Mouse (Mus musculus) forebrain, embryonic 13.5 days (tissue): ENCODE results near the gene Rps13. TPM values are rescaled to one million over a fixed set of nuclear protein-coding genes. Genes with fewer than 3 reads are reported as not detected.
A peak's percentile ranks its signal among the peaks of the same experiment; 100 is the strongest.
"Not testable (repeated sequence)": the region's sequence is repeated elsewhere in the genome, so short reads cannot be mapped to it uniquely, and the experiment has no call there.

Experiments used
- ATAC-seq: fragments of 200-750 bp; cut with Nextera tagmentation; 2 replicates; pipeline ENCODE4 v1.8.0; 2017
- H3K27ac ChIP-seq: fragments of 300-500 bp; sonication (generic); 2 replicates; pipeline ENCODE4 v1.5.1; 2015; ENCODE audit warnings: inconsistent platforms, mild to moderate bottlenecking, moderate library complexity
- H3K27me3 ChIP-seq: fragments of 300-500 bp; sonication (generic); 2 replicates; pipeline ENCODE4 v1.6.1; 2015; ENCODE audit warnings: mild to moderate bottlenecking, inconsistent platforms
- H3K36me3 ChIP-seq: fragments of 300-500 bp; sonication (generic); 2 replicates; pipeline ENCODE4 v1.6.1; 2015; ENCODE audit warnings: mild to moderate bottlenecking, inconsistent platforms; ENCODE audit not compliant: poor library complexity, severe bottlenecking
- H3K4me1 ChIP-seq: fragments of 300-500 bp; sonication (generic); 2 replicates; pipeline ENCODE4 v1.6.1; 2015; ENCODE audit warnings: inconsistent platforms
- H3K4me2 ChIP-seq: fragments of 300-500 bp; sonication (generic); 2 replicates; pipeline ENCODE4 v1.6.1; 2015; ENCODE audit warnings: inconsistent platforms, mild to moderate bottlenecking, moderate library complexity
- H3K4me3 ChIP-seq: fragments of 300-500 bp; sonication (generic); 2 replicates; pipeline ENCODE4 v1.5.1; 2015; ENCODE audit warnings: mild to moderate bottlenecking, inconsistent platforms
- H3K9ac ChIP-seq: fragments of 300-500 bp; sonication (generic); 2 replicates; pipeline ENCODE4 v1.6.1; 2015; ENCODE audit warnings: mild to moderate bottlenecking, inconsistent platforms
- H3K9me3 ChIP-seq: fragments of 300-500 bp; sonication (generic); replicated peaks from 2 replicates; pipeline ENCODE4 v1.6.1; 2016; ENCODE audit warnings: inconsistent platforms
- WGBS: fragments of 180-500 bp; shearing (Covaris S2); methylation state at CpG from one replicate; pipeline ENCODE4 v1.1.7; 2015; 5-methylcytosine and 5-hydroxymethylcytosine counted together
- polyA plus RNA-seq: library from polyadenylated mRNA; unstranded; fragments of >200 nt; fragmentation: Nextera tagmentation; extraction: Ambion mirVana; gene quantifications from 2 replicates; pipeline ENCODE4 v1.2.1, GENCODE M21; 2015

Rps13 gene
- polyA plus RNA-seq: 673 and 704 TPM in 2 replicates

- peak; percentile 100 for ATAC-seq
- no peaks in the 10 kb centered on the region for H3K9me3 ChIP-seq
- WGBS: under 1% methylated on average over 78 of the region's 78 CpGs
Observed at GRCm38 (mm10) chr7:116333713-116334668, at the start of gene Rps13. Gene Rps13, minus strand, starts transcription at chr7:116334195.

GRCm38 (mm10) chr7:116379181-116379580 lies 45.2 kb upstream of the Rps13 start:
- not testable (repeated sequence) for H3K27me3 ChIP-seq, H3K4me3 ChIP-seq, H3K9ac ChIP-seq, H3K4me1 ChIP-seq, H3K9me3 ChIP-seq, ATAC-seq, H3K4me2 ChIP-seq, H3K27ac ChIP-seq
- WGBS: 95% methylated on average over 6 of the region's 6 CpGs
- H3K36me3 ChIP-seq: peaks cover 29% of the 10 kb centered on the region

More at GRCm38 (mm10) chr7:116333713-116334668, at the start of gene Rps13:
- Histone ChIP-seq H3K9ac (peak within 1 kb of the TSS; percentile 97), H3K4me1 (peaks cover 17% of the 10 kb centered on the region), H3K36me3 (peaks cover 39% of the 10 kb centered on the region), H3K4me2 (peak within 1 kb of the TSS; percentile 75), H3K4me3 (peak within 1 kb of the TSS; percentile 90), H3K27ac (peak within 1 kb of the TSS; percentile 81), H3K27me3 (no peaks in the 10 kb centered on the region)

GRCm38 (mm10) chr7:116374284-116374683 lies 40.3 kb upstream of the Rps13 start:
- WGBS: 92% methylated on average over 1 of the region's 1 CpGs
- no peak for ATAC-seq

GRCm38 (mm10) chr7:116336226-116336625 lies 2.2 kb upstream of the Rps13 start:
- Histone ChIP-seq H3K27me3 (no peaks in the 10 kb centered on the region), H3K36me3 (peaks cover 35% of the 10 kb centered on the region), H3K9me3 (no peaks in the 10 kb centered on the region), H3K9ac (no peak overlapping the region), H3K4me3 (no peak overlapping the region), H3K27ac (no peak overlapping the region), H3K4me2 (no peak overlapping the region), H3K4me1 (peaks cover 17% of the 10 kb centered on the region)
- no peak for ATAC-seq
- 89% methylated on average over 1 of the region's 1 CpGs for WGBS

More at GRCm38 (mm10) chr7:116374284-116374683, 40.3 kb upstream of the Rps13 start:
- H3K9me3 ChIP-seq: no peaks in the 10 kb centered on the region
- H3K36me3 ChIP-seq: peaks cover 35% of the 10 kb centered on the region
- no peaks in the 10 kb centered on the region for H3K4me1 ChIP-seq
- no peaks in the 10 kb centered on the region for H3K27me3 ChIP-seq
- H3K9ac ChIP-seq: no peak overlapping the region
- H3K4me2 ChIP-seq: no peak overlapping the region
- no peak overlapping the region for H3K4me3 ChIP-seq
- no peak overlapping the region for H3K27ac ChIP-seq

- Histone ChIP-seq H3K9me3 (no peaks in the 10 kb centered on the region), H3K27ac (no peak overlapping the region), H3K36me3 (peaks cover 39% of the 10 kb centered on the region), H3K4me1 (peaks cover 17% of the 10 kb centered on the region), H3K9ac (no peak overlapping the region), H3K4me3 (0 out of 2 replicates have a peak overlapping the region, but pooled peaks have one; percentile 90), H3K4me2 (peak overlapping the region; percentile 75), H3K27me3 (no peaks in the 10 kb centered on the region)
- ATAC-seq: no peak
- WGBS: 79% methylated on average over 6 of the region's 6 CpGs
Observed at GRCm38 (mm10) chr7:116335133-116335532, 1.1 kb upstream of the Rps13 start.

GRCm38 (mm10) chr7:116334669-116335038 lies 659 bp upstream of the Rps13 start:
- Histone ChIP-seq H3K36me3 (peaks cover 39% of the 10 kb centered on the region), H3K4me3 (peak overlapping the region; percentile 90), H3K4me2 (peak overlapping the region; percentile 75), H3K27ac (no peak overlapping the region), H3K9me3 (no peaks in the 10 kb centered on the region), H3K9ac (peak overlapping the region; percentile 97), H3K4me1 (peaks cover 17% of the 10 kb centered on the region), H3K27me3 (no peaks in the 10 kb centered on the region)
- 28% methylated on average over 8 of the region's 8 CpGs for WGBS
- ATAC-seq: no peak

GRCm38 (mm10) chr7:116331246-116331645 lies 2.7 kb downstream of the Rps13 start:
- no peaks in the 10 kb centered on the region for H3K9me3 ChIP-seq
- no peak overlapping the region for H3K4me2 ChIP-seq
- ATAC-seq: no peak
- 93% methylated on average over 2 of the region's 2 CpGs for WGBS
- no peak overlapping the region for H3K9ac ChIP-seq
- peaks cover 58% of the 10 kb centered on the region for H3K36me3 ChIP-seq
- H3K4me1 ChIP-seq: peaks cover 17% of the 10 kb centered on the region
- no peaks in the 10 kb centered on the region for H3K27me3 ChIP-seq
- no peak overlapping the region for H3K27ac ChIP-seq
- no peak overlapping the region for H3K4me3 ChIP-seq

- ATAC-seq: no peak
- no peak overlapping the region for H3K9ac ChIP-seq
Observed at GRCm38 (mm10) chr7:116329858-116330257, 4.1 kb downstream of the Rps13 start.

GRCm38 (mm10) chr7:116328777-116329176 lies 5.2 kb downstream of the Rps13 start:
- H3K4me3 ChIP-seq: no peak overlapping the region
- no peaks in the 10 kb centered on the region for H3K9me3 ChIP-seq
- no peak overlapping the region for H3K4me2 ChIP-seq
- no peak overlapping the region for H3K9ac ChIP-seq
- H3K4me1 ChIP-seq: peaks cover 9% of the 10 kb centered on the region
- ATAC-seq: no peak
- no peak overlapping the region for H3K27ac ChIP-seq
- no peaks in the 10 kb centered on the region for H3K27me3 ChIP-seq
- peaks cover 58% of the 10 kb centered on the region for H3K36me3 ChIP-seq
- WGBS: 75% methylated on average over 7 of the region's 7 CpGs

More at GRCm38 (mm10) chr7:116329858-116330257, 4.1 kb downstream of the Rps13 start:
- no peaks in the 10 kb centered on the region for H3K9me3 ChIP-seq
- peaks cover 58% of the 10 kb centered on the region for H3K36me3 ChIP-seq
- H3K27ac ChIP-seq: no peak overlapping the region
- H3K27me3 ChIP-seq: no peaks in the 10 kb centered on the region
- peaks cover 15% of the 10 kb centered on the region for H3K4me1 ChIP-seq
- H3K4me2 ChIP-seq: no peak overlapping the region
- no peak overlapping the region for H3K4me3 ChIP-seq
- WGBS: 95% methylated on average over 4 of the region's 4 CpGs

GRCm38 (mm10) chr7:116327901-116328300 lies 6.1 kb downstream of the Rps13 start:
- Histone ChIP-seq H3K4me1 (peaks cover 6% of the 10 kb centered on the region), H3K4me2 (no peak overlapping the region), H3K9me3 (no peaks in the 10 kb centered on the region), H3K27me3 (no peaks in the 10 kb centered on the region), H3K36me3 (peaks cover 56% of the 10 kb centered on the region), H3K27ac (no peak overlapping the region), H3K4me3 (no peak overlapping the region), H3K9ac (no peak overlapping the region)
- no peak for ATAC-seq
- WGBS: 93% methylated on average over 5 of the region's 5 CpGs

- Histone ChIP-seq H3K4me1 (no peaks in the 10 kb centered on the region), H3K4me2 (no peak overlapping the region), H3K27me3 (no peaks in the 10 kb centered on the region), H3K9ac (no peak overlapping the region), H3K9me3 (no peaks in the 10 kb centered on the region), H3K4me3 (no peak overlapping the region), H3K27ac (no peak overlapping the region), H3K36me3 (peaks cover 13% of the 10 kb centered on the region)
- peak; percentile 66; the same call in 1 of the 2 replicates for ATAC-seq
- whole genome bisulfite sequencing: 31% methylated on average over 10 of the region's 10 CpGs
Observed at GRCm38 (mm10) chr7:116323331-116323964, 10.5 kb downstream of the Rps13 start.

- Histone ChIP-seq H3K27me3 (no peaks in the 10 kb centered on the region), H3K4me3 (no peak overlapping the region), H3K9me3 (no peaks in the 10 kb centered on the region), H3K4me1 (peaks cover 27% of the 10 kb centered on the region), H3K36me3 (no peaks in the 10 kb centered on the region), H3K9ac (no peak overlapping the region), H3K27ac (no peak overlapping the region), H3K4me2 (peak overlapping the region; percentile 22; the same call in 1 of the 2 replicates)
- no peak for ATAC-seq
- WGBS: 36% methylated on average over 9 of the region's 9 CpGs
Observed at GRCm38 (mm10) chr7:116309456-116309855, 24.5 kb downstream of the Rps13 start.
